Mouse (Mus musculus) cortical plate, adult 2 months (tissue): ENCODE data around the gene Ankrd34a. TPM values are rescaled to one million over a fixed set of nuclear protein-coding genes. Genes with fewer than 3 reads are reported as not detected.

Source experiments
- H3K27ac ChIP-seq: fragments of 200-500 bp; 2 replicates; pipeline ENCODE4 v1.5.1; 2012; ENCODE audit warnings: low read length, control low read depth, inconsistent platforms; ENCODE audit not compliant: insufficient read depth
- H3K4me1 ChIP-seq: fragments of 200-500 bp; 2 replicates; pipeline ENCODE4 v1.6.1; 2011; ENCODE audit warnings: low read length; ENCODE audit not compliant: control insufficient read depth, insufficient read depth
- H3K4me3 ChIP-seq: fragments of 200-500 bp; 2 replicates; pipeline ENCODE4 v1.5.1; 2011; ENCODE audit warnings: mild to moderate bottlenecking, low read length, control low read depth; ENCODE audit not compliant: insufficient read depth
- CTCF ChIP-seq: fragments of 200-500 bp; IDR thresholded peaks from 2 replicates; pipeline ENCODE4 v1.5.1; 2011; ENCODE audit warnings: mild to moderate bottlenecking, control low read depth, low read length; ENCODE audit not compliant: insufficient read depth; ENCODE audit errors: extremely low read depth
- POLR2A ChIP-seq: fragments of 200-500 bp; IDR thresholded peaks from 2 replicates; pipeline ENCODE4 v1.6.1; 2011; ENCODE audit warnings: mild to moderate bottlenecking, low read length, control low read depth; ENCODE audit not compliant: insufficient read depth; ENCODE audit errors: extremely low read depth
- polyA plus RNA-seq: library from polyadenylated mRNA; depleted of rRNA; stranded (reverse); fragments of >200 nt; gene quantifications from 2 replicates; pipeline ENCODE4 v1.2.3, GENCODE M21; 2012

Ankrd34a gene
- polyA plus RNA-seq, 1 experiment, result 61.9 TPM

DNA sequence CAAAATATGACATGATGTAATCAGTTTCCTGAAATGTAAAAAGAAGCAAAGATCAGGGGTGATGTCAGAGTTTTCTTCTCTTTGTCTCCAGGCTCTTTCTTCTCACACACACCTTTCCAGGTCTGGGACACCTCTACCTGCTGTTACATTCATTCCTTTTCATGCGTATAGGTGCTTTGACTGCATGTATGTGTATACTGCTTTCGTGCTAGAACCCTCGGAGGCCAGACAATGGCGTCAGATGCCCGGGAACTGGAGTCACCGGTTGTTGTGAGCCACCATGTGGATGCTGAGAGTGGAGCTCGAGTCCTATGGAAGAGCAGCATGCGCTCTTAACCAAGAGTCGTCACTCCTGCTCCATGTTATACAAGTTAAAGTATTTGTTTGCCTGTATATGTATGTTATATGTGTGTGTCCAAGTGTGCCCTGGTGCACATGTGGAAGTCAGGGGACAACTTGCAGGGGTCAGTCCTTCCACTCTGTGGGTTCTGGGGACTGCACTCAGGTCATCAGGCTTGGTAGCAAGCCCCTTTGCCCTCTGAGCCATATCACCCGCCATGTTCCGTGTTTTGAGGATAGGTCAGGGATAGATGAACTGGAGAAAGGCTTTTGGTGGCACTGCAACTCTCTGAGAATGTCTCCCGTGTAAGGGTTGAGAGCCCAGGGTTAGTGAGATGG, 17.7 kb upstream of the Ankrd34a start:
- 0 out of 2 replicates have a peak overlapping the region, but pooled peaks have one; percentile 22 for H3K27ac ChIP-seq
- no peak overlapping the region for H3K4me3 ChIP-seq
- peaks cover 6% of the 10 kb centered on the region for H3K4me1 ChIP-seq
- TF ChIP-seq CTCF (no peak), POLR2A (no peak)

DNA sequence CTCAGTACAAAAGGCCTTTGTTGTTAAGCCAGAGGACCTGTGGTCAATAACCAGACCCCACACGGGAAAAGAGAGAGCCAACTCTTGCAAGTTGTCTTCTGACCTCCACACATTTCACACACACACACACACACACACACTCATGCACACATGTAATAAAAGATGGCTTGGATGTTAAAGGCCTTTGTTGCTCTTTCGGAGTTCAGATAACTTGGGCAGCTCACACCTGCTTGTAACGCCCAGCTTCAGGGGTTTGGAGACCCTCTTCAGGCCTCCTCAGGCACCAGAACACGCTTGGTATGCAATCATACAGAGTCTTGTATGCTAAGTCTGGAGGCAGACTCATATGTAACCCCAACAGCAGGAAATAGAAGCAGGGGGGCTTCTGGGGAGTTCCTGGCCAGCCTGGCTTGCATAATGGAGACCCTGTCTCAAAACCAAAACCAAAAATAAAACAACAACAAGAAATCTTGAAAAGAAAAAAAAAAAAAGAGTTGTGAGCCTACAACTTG, 17.1 kb upstream of the Ankrd34a start:
- Histone ChIP-seq H3K4me1 (peaks cover 6% of the 10 kb centered on the region), H3K4me3 (no peak overlapping the region), H3K27ac (0 out of 2 replicates have a peak overlapping the region, but pooled peaks have one; percentile 22)
- TF ChIP-seq CTCF (no peak), POLR2A (no peak)

DNA sequence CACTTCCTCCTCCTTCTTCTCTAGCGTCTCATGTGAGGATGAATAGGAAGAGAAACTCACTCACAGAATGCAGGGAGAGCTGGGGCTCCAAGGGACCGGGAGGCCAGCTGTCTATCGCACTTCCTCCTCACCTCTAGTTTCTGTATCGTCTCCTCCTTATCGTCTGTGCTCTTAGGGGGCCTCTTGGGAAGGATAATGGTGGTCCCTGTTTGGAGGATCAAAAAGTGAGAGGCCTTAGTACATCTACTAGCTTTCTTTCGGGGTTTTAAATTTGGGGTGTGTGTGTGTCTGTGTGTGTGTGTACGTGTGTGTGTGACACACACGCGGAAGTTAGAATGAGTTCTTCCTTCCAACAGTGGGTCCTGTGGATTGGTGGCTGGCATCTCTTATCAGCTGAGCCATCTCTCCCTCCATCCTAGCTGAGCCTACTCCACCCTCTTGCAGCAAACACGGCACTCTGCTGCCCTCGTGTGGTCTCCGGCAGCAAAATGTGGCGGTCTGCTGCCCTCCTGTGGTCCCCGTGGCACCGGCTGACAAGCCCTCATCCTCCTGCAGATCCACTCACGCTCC, 16.5 kb upstream of the Ankrd34a start:
- no peak overlapping the region for H3K27ac ChIP-seq
- 0 out of 2 replicates have a peak overlapping the region, but pooled peaks have one; percentile 2 for H3K4me3 ChIP-seq
- peaks cover 6% of the 10 kb centered on the region for H3K4me1 ChIP-seq
- TF ChIP-seq CTCF (peak; percentile 100), POLR2A (0 out of 2 replicates have a peak, but pooled peaks have one; percentile 19)

DNA sequence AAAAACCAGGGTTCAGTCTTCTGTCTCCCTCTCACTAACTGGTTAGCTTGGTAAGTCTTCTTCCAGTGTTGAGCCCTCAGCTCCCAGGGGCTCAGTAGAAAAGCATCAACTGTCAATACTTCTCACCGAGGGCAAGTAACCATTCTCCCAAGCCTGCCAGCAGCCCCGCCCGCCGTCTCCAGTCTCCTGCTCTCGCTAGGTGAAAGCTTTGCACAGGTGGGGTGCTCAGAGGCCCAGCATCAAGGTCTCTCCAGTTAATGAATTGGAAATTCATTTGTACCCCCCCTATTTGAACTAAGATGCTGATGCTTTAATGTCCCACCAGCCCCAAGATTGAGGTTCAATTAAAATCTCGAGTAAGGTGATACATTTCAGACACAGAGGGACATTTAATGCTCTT, 15.3 kb upstream of the Ankrd34a start:
- TF ChIP-seq CTCF (no peak), POLR2A (no peak)
- no peak overlapping the region for H3K27ac ChIP-seq
- no peak overlapping the region for H3K4me3 ChIP-seq
- H3K4me1 ChIP-seq, result peaks cover 6% of the 10 kb centered on the region

DNA sequence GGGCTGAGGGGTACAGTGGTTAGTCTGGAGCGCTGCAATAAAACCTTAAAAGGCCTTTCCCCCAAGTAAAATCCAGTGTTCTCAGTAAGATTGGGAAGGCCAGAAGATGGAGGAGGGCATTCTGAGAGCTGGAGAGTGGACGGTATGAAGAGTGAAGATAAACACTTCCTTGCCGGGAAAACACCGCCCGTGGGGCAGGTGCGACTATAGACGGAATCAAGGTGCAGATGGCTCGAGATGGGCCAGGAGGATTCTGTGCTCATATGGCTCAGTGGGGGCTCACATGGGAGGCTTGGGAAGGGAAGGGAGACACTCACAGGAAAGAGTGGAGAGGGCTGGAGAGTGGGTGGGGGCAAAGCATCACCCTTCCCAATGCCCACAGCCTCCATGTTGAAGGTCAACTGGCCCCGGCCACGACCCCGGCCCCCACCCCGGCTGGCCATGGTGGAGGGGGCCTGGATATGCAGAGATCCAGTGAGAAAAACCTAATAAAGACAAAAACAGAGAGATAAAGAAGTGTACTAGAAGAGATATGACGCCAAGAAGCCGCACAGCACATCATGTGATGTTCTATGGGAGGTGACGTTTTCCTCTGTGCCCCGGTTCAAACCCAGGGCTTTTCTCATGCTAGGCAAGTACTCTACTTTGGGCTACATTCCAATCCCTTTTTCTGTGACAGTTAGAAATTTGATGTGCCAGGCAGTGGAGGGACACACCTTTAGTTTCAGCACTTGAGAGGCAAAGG, 14.5 kb upstream of the Ankrd34a start:
- peaks cover 6% of the 10 kb centered on the region for H3K4me1 ChIP-seq

DNA sequence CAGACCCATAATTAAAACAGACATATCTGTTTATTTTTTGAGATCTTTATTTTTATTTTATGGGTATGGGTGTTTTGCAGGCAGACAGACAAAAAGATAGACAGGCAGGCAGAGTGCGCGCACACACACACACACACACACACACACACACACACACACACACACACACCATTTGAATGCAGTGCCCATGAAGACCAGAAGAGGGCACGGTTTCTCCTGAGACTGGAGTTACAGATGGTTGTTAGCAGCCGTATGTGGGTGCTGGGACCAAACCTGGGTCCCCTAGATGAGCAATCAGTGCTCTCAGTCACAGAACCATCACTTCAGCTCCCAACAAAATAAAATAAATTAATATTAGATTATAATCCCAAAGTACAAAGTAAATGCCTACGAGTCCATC, 13.1 kb upstream of the Ankrd34a start:
- Histone ChIP-seq H3K27ac (no peak overlapping the region), H3K4me1 (peaks cover 2% of the 10 kb centered on the region; the same call in 1 of the 2 replicates), H3K4me3 (no peak overlapping the region)
- TF ChIP-seq POLR2A (no peak), CTCF (no peak)

More for the DNA sequence above, 14.5 kb upstream of the Ankrd34a start:
- Histone ChIP-seq H3K4me3 (no peak overlapping the region), H3K27ac (no peak overlapping the region)
- no peak for TF ChIP-seq CTCF
- no peak for TF ChIP-seq POLR2A

DNA sequence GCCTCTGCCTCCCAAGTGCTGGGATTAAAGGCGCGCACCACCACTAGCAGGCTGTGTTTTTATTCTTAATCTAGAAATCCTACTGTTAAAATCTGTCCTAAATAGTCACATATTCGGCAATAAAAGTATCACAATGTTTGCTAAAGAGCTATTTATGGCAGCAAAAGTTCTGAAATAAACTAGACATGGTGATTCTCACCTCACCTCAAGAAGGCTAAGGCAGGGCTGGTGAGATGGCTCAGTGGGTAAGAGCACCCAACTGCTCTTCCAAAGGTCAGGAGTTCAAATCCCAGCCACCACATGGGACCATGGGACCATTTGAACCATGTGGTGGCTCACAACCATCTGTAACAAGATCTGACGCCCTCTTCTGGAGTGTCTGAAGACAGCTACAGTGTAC, 5.8 kb upstream of the Ankrd34a start:
- TF ChIP-seq POLR2A, result no peak
- TF ChIP-seq CTCF, result no peak

DNA sequence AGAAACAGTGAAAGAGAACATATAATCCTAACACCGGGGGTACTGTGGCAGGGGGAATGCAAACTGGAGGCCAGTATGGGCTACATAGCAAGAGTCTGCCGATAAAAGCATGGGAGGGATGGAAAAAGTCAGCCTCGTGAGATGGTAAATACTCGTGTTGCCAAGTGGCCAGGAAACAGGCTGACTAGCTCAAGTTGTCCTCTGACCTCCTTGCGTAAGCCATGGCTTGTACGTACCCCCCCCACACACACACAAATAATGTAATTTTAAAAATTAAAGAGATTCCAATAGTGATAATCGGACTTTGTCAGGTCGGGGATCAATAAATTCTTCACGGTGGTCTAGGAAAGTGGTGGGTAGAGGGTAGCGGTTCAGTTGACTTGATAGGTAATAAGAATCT, 3.1 kb upstream of the Ankrd34a start:
- H3K4me3 ChIP-seq, result peak overlapping the region; percentile 60
- H3K27ac ChIP-seq, result peak overlapping the region; percentile 57; the same call in 1 of the 2 replicates

More for the DNA sequence above, 5.8 kb upstream of the Ankrd34a start:
- H3K4me1 ChIP-seq, result 0 out of 2 replicates have a peak, but pooled peaks cover 2% of the 10 kb centered on the region
- no peak overlapping the region for H3K4me3 ChIP-seq
- H3K27ac ChIP-seq, result no peak overlapping the region

More for the DNA sequence above, 3.1 kb upstream of the Ankrd34a start:
- TF ChIP-seq CTCF, result no peak
- TF ChIP-seq POLR2A, result no peak
- H3K4me1 ChIP-seq, result 0 out of 2 replicates have a peak, but pooled peaks cover 2% of the 10 kb centered on the region
